Mouse (Mus musculus) lung, postnatal 25 days (tissue): ENCODE measurements around the gene 1700069L16Rik.
A peak's percentile ranks its signal among the peaks of the same experiment; 100 is the strongest.

Experiments
- DNase-seq: peaks from one replicate; pipeline ENCODE4 v3.0.0; 2022; ENCODE audit warnings: low spot score

1700069L16Rik gene

GRCm38 (mm10) chr5:113734376-113734775 is 9.8 kb upstream of the 1700069L16Rik start:
- DNase-seq, result no peak

- DNase-seq, result peak; percentile 26
Observed at GRCm38 (mm10) chr5:113732182-113732581, 7.6 kb upstream of the 1700069L16Rik start.

- no peak for DNase-seq
Observed at GRCm38 (mm10) chr5:113731174-113731573, 6.6 kb upstream of the 1700069L16Rik start.

- no peak for DNase-seq
Observed at GRCm38 (mm10) chr5:113730641-113731121, 6.1 kb upstream of the 1700069L16Rik start.

- no peak for DNase-seq
Observed at GRCm38 (mm10) chr5:113728691-113729090, 4.1 kb upstream of the 1700069L16Rik start.

GRCm38 (mm10) chr5:113728011-113728410 is 3.4 kb upstream of the 1700069L16Rik start:
- DNase-seq, result no peak

GRCm38 (mm10) chr5:113727238-113727637 is 2.7 kb upstream of the 1700069L16Rik start:
- no peak for DNase-seq

- no peak for DNase-seq
Observed at GRCm38 (mm10) chr5:113726618-113727017, 2.0 kb upstream of the 1700069L16Rik start.

GRCm38 (mm10) chr5:113725417-113725816 is 845 bp upstream of the 1700069L16Rik start:
- no peak for DNase-seq

- DNase-seq, result no peak
Observed at GRCm38 (mm10) chr5:113723567-113724237, 870 bp downstream of the 1700069L16Rik start.

GRCm38 (mm10) chr5:113722224-113723013 is 2.2 kb downstream of the 1700069L16Rik start:
- no peak for DNase-seq

- DNase-seq, result no peak
Observed at GRCm38 (mm10) chr5:113719221-113719661, 5.3 kb downstream of the 1700069L16Rik start.

- DNase-seq, result no peak
Observed at GRCm38 (mm10) chr5:113716581-113717388, 7.8 kb downstream of the 1700069L16Rik start.

GRCm38 (mm10) chr5:113712861-113713260 is 11.7 kb downstream of the 1700069L16Rik start:
- DNase-seq, result no peak

- DNase-seq, result no peak
Observed at GRCm38 (mm10) chr5:113703803-113704585, 20.6 kb downstream of the 1700069L16Rik start.

- DNase-seq, result no peak
Observed at GRCm38 (mm10) chr5:113700388-113701023, 24.1 kb downstream of the 1700069L16Rik start.

GRCm38 (mm10) chr5:113694415-113694814 is 30.2 kb downstream of the 1700069L16Rik start:
- DNase-seq, result no peak

- no peak for DNase-seq
Observed at GRCm38 (mm10) chr5:113694000-113694399, 30.6 kb downstream of the 1700069L16Rik start.

- no peak for DNase-seq
Observed at GRCm38 (mm10) chr5:113693196-113693755, 31.3 kb downstream of the 1700069L16Rik start.

- no peak for DNase-seq
Observed at GRCm38 (mm10) chr5:113690866-113691265, 33.7 kb downstream of the 1700069L16Rik start.
